Mouse (Mus musculus): Measurements from ENCODE around the gene Unc93b1.
"Not testable (repeated sequence)": the region's sequence is repeated elsewhere in the genome, so short reads cannot be mapped to it uniquely, and the experiment has no call there.

Unc93b1 gene

DNA sequence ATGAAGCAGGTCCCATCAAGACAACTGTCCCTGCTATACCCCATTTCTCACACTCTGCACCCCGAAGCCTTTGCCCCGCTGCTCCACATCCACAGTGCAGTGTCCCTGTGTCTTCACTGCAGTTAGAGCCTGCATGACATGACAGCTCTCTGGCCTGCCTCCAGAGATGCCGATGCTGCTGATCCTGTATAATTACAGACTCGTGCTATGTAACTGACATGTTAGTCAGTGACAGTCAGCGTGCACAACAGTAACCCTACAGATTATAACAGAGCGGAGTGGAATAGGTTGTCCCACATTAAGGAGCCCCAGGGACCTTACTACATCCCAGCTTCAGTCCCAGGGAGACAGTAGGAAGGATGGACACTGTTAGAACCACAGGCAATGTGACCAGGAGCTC is 39.6 kb downstream of the Unc93b1 start:
- in situ Hi-C loops (cut with MboI; ENCODE audit: unreplicated experiment in 2 of 2), result not testable (repeated sequence)

DNA sequence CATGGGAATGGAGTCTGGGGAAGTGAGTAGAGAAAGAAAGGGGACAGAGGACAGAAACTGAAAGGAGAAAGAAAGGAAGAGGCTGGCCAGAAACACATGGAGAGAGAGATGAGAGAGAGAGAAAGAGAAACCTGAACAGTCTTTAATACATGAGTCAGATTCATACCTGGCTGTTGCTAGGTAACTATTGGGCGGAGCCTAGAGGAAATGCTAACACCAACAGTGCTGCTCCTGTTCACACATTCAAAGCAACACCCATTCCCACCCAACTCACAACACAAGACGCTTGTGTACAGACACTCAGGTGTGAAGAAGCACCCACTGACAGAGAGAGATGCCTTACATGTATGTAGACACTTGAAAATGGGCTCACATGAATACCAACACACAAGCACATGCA is 40.9 kb downstream of the Unc93b1 start:
- in situ Hi-C loops (cut with MboI; ENCODE audit: unreplicated experiment in 2 of 2), result no loop called here

DNA sequence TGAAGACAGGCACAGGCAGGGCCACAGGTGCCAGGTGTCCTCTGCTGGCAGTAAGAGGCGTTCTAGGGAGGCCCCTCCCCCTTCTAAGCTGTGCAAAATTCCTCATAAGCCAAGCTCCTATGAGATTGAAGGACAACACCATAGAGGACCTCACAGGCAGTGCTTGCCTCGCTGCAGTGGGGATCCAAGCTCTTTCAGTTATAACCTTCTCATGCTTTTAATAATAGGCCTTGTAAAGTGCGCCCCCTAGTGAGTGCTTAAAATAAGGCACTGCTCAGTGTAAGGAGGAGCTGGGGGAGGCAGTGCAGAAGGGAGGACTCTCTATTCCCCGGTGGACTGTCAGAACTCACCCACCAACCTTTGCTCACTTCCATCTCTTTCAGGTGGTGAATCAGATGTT is 45.3 kb downstream of the Unc93b1 start:
- in situ Hi-C loops (cut with MboI; ENCODE audit: unreplicated experiment in 2 of 2), result loop anchor here (5.0 kb wide), 2 partner anchors 93 to 188 kb away; no protein-coding TSS in a partner anchor

DNA sequence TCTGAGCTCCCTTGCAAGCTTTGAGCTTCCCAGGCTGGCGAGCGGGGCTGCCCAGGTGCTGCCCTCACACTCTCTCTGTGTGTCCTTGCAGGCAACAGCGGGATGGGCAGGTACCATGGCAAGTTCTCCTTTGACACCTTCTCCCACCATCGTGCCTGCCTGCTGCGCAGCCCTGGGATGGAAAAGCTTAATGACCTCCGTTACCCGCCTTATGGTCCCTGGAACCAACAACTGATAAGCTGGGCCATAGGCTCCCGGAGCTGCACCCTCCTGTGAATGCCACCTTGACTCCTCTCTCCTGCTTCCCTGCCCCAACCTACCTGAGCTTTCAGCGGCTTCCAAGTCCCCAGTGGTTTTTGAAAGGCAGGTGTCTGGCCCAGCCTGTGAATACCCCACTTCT is 45.9 kb downstream of the Unc93b1 start:
- in situ Hi-C loops (cut with MboI; ENCODE audit: unreplicated experiment in 2 of 2), result loop anchor here (5.0 kb wide), 2 partner anchors 94 to 189 kb away; no protein-coding TSS in a partner anchor

DNA sequence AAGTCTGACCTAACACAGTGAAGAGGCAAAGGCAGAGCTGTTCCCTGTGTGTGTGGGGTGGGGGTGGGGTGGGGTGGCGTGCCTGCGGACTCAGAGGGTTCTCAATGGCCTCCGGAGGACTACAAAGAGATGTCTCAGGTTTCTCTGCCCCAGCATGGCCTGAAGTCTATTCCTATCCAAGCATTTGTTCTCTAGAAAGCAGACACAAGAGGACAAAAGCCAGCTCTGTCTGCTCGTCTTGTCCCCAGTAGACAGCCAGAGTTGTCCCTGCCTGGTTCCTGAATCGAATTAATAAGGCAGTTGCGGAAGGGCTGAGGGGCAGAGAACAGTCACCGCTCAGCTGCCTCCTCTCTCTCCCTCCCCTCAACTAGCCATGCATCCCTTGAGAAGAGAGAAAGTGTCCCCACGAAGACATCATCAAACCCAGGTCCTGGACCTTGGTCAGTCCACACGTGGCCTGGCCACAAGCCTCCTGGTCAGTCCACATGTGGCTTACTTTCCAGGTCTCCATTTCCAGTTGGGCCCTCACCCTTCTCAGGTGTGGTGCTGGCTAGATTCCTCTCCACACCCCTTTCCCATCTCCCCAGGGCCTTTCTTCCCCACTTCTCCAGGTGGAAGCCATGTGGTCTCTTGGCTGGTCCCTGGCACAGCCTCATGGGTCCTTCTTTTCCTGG is 48.7 kb downstream of the Unc93b1 start:
- in situ Hi-C loops (cut with MboI; ENCODE audit: unreplicated experiment in 2 of 2), result loop anchor here (5.0 kb wide), 2 partner anchors 96 to 191 kb away; no protein-coding TSS in a partner anchor

DNA sequence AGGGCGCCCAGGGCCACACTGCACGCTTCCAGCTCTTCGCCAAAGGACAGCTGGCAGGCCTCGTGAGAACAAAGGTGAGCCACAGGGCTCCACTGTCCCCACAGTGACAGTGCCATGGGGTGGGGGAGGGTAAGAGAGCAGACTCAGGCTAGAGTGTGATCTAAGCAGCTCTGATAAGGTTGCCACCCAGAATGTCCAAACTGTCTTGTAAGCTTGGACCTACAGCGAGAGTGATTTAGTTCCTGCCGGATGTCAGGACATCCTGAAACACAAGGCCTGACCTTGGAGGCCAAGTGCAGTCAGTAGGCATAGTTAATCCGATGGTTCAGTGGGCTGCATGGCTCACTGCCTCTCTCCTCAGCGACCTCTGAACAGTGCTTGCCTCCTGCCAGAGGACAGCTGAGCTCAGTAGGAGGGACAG is 50.3 kb downstream of the Unc93b1 start:
- in situ Hi-C loops (cut with MboI; ENCODE audit: unreplicated experiment in 2 of 2), result no loop called here

DNA sequence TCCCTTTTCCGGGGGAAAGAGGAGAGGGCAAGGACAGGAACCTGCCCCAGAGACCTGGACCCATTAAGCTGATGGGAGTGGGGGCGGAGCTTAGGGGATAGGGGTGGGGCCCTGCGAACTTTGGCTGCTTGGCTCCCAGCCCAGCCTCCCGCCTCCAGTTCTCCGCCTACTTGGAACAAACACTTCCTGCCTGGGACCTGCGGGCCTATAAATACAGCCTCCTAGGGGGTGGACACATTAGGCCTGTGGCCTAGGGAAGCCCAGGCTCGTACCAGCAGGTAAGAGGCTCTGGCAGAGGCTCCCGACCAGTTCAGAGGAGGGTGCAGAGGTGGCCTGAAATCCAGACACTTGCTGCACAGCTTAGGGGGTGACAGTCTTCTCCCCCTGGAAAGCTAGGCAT is 51.3 kb downstream of the Unc93b1 start, which contains the start of gene Acy3:
Acy3 (plus strand) TSS at position 237 of the 400 bp plus-strand sequence.
- in situ Hi-C loops (cut with MboI; ENCODE audit: unreplicated experiment in 2 of 2), result no loop called here

DNA sequence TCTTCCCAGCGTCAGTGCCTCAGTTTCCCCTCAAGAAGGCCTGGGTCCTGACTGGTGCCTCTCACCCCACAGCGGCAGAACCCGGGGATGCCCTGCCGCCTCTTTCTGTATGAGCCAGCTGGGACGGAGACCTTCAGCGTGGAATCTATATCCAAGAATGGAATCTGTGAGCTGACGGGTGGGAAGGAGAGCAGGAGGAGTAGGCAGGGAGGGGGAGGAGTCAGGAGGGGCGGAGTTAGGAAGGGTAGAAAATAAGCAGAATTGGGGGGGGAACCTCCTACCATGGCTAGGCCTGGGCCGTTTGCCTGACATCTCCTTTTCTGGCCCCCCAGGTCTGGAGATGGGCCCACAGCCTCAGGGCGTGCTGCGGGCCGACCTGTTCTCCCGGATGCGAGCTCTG is 53.1 kb downstream of the Unc93b1 start:
- in situ Hi-C loops (cut with MboI; ENCODE audit: unreplicated experiment in 2 of 2), result no loop called here

DNA sequence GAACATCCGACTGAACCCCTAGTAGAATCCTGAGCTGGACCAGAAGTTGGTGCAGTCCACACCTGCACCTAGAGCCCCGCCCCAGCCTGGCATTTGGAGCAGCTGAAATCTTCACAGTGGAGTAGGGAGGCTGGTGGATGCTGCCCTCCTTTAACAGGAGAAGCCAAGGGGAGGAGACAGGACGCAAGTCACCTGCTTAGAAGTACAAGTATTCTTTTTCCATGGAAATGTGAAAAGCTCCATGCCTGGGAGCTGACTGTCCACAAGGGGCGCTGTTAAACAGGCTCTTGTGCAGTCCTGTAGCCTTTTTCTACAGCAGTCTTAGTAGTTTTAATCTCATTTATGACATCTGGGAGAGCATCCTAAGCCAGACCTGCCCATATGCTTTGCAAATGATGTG is 53.8 kb downstream of the Unc93b1 start:
- in situ Hi-C loops (cut with MboI; ENCODE audit: unreplicated experiment in 2 of 2), result no loop called here

DNA sequence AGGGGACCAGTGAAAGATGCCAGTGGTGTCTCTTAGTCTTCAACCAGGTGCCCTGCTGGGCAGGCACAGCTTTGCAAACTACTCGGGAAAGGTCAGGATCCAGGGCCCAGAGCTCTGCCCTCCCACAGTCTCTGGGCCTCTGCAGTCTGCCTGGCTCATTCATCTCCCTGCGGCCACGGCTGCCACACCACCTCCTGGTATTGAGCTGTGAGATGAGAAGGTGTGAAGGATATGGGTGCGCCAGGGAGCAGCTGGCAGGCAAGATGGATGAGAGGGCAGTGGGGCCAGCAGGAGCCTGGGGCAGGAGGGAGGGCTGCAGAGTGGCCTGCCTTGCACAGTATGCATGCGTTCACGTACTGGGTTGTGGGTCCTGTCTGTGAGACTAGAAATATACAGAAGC is 55.8 kb downstream of the Unc93b1 start:
- in situ Hi-C loops (cut with MboI; ENCODE audit: unreplicated experiment in 2 of 2), result loop anchor here in 1 of 2 experiments (10.0 kb wide), 1 partner anchor 216 kb away; no protein-coding TSS in a partner anchor

DNA sequence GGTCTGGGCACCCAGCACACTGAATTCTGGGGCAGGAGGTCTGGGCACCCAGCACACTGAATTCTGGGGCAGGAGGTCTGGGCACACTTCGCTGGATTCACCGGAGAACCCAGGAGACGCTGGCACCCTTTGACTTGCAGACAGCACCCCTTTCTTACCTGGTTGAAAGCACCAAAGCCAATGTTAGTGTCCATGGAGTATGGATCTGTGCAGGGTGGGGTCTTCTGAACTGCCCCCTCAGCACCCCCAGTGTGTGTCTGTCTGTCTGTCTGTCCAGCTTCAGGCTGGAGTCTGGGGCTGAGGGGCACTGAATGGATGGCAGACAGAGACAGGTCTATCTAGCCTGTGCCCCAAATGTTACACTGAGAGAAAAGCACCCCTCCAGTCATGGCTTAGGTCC is 56.6 kb downstream of the Unc93b1 start:
- in situ Hi-C loops (cut with MboI; ENCODE audit: unreplicated experiment in 2 of 2), result loop anchor here in 1 of 2 experiments (10.0 kb wide), 1 partner anchor 217 kb away; no protein-coding TSS in a partner anchor

DNA sequence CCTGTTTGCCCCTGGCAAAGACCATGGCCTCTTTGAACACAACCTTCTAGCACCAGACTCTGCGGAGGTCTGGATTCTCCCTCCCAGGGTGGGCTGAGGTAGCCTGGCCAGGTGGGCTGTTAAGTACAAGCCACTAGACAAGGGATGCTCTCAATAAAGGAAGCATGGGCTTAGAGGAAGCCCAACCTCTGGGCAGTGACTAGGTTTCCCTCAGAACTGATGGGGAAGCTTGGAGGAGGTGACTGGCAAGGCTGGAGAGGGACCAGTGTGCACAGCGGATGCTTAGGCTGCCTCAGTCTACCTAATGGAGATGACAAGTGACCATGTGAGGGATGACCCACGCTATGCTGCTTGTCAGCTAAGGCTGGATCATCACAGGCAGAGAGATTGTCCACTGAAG is 57.0 kb downstream of the Unc93b1 start:
- in situ Hi-C loops (cut with MboI; ENCODE audit: unreplicated experiment in 2 of 2), result loop anchor here in 1 of 2 experiments (10.0 kb wide), 1 partner anchor 217 kb away; no protein-coding TSS in a partner anchor

DNA sequence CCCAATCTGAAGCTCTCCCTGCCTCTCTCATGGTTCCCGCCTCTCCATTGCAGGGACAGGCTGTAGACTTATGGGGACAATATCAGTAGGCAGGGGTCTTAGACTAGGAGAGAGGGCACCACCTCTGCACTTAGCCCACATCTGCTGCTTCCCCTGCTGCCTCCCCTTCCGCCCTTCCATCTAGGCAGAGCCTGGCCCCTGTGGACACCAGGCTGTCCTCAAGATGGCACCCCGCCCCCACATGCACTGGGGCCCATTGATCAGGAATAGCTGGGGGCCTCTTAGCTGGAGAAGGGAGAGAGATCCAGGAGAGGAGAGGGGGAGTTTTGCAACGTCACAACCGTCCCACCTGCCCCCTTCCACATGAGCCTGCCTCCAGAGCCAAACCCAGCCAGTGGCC is 57.4 kb downstream of the Unc93b1 start, which contains the start of gene Tbx10:
Tbx10 (plus strand) TSS at position 337 of the 400 bp plus-strand sequence.
- in situ Hi-C loops (cut with MboI; ENCODE audit: unreplicated experiment in 2 of 2), result loop anchor here in 1 of 2 experiments (10.0 kb wide), 1 partner anchor 218 kb away; no protein-coding TSS in a partner anchor

DNA sequence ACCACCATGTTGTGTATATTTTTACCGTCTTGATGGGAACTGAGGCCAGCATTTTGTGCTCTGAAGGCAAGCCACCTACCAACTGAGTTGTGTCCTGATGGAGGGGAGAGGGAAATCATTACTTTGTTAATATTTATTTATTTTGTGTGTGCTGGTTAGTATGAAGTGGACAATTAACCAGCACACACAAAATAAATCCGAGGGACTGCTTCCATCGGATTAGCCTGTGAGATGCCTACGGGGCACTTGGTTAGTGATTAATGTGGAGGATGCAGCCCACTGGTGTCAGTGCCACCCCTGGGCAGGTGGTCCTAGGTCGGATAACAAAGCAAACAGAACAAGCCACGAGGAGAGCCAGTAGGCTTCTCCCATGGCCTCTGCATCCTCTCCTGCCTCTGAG is 59.9 kb downstream of the Unc93b1 start:
- in situ Hi-C loops (cut with MboI; ENCODE audit: unreplicated experiment in 2 of 2), result loop anchor here in 1 of 2 experiments (10.0 kb wide), 1 partner anchor 220 kb away; no protein-coding TSS in a partner anchor

DNA sequence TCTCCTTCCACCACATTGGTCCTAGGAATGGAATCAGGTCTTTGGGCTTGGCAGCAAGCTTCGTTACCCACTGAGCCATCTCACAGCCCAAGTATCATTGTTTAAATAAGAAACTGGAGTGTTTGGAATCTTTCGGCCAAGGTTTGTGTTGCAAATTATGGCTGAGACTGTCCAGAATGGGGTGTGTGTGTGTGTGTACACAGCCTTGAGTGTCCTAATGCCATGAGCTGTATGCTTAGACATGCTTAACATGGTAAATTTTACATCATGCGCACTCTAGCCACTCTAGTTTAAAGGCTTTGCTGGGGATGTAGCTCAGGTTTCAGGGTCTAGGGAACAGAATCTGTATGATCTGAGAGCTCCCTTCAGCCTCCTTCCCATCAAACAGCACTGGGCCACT is 60.5 kb downstream of the Unc93b1 start:
- in situ Hi-C loops (cut with MboI; ENCODE audit: unreplicated experiment in 2 of 2), result loop anchor here in 1 of 2 experiments (10.0 kb wide), 1 partner anchor 221 kb away; no protein-coding TSS in a partner anchor

DNA sequence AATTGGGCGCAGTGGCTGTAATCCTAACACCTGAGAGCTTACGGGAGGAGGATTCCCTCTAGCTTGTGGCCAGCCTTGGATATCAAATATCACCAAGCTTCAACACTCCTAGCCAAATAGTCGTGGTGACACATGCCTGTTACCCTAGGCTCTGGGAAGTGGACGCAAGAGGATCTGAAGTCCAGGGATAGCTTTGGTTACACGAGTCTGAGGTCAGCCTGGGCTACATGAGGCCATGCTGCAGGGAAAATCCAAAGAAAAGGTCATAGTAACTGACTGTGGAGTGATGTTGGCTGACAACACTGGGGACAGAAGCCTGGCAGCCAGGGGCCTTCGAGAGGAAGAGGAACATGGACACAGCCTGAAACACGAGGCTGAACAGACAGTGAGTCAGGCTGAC is 61.1 kb downstream of the Unc93b1 start:
- in situ Hi-C loops (cut with MboI; ENCODE audit: unreplicated experiment in 2 of 2), result loop anchor here in 1 of 2 experiments (10.0 kb wide), 1 partner anchor 221 kb away; no protein-coding TSS in a partner anchor

DNA sequence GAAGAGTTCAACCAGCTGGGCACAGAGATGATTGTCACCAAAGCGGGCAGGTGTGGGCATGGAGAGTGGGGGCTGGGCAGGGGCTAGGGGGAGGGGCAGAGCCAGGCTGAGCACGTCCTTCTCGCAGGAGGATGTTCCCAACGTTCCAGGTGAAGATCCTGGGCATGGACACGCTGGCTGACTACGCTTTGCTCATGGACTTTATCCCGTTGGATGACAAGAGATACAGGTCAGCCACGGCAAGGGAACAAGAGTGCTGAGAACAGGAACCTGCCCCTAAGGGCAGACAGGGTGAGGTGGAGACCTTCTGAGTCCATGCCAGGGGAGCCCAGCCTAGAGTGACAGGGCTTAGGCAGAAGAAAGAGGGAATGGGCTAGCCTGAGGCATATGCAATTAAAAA is 61.8 kb downstream of the Unc93b1 start:
- in situ Hi-C loops (cut with MboI; ENCODE audit: unreplicated experiment in 2 of 2), result loop anchor here in 1 of 2 experiments (10.0 kb wide), 1 partner anchor 222 kb away; no protein-coding TSS in a partner anchor

DNA sequence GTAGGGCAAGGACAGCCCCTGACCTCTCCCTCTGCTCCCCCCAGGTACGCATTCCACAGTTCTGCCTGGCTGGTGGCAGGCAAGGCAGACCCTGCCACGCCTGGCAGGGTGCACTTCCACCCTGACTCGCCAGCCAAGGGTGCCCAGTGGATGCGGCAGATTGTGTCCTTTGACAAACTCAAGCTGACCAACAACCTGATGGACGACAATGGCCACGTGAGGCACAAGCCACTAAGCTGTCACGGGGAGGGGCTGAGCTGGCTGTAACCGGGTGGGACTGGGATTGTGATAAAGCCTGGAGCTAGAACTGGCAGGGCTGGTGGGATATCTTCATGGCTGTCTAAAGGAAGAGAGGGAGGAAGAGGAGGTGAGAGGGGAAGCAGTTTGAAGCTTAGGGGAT is 62.2 kb downstream of the Unc93b1 start:
- in situ Hi-C loops (cut with MboI; ENCODE audit: unreplicated experiment in 2 of 2), result loop anchor here in 1 of 2 experiments (10.0 kb wide), 1 partner anchor 222 kb away; no protein-coding TSS in a partner anchor

DNA sequence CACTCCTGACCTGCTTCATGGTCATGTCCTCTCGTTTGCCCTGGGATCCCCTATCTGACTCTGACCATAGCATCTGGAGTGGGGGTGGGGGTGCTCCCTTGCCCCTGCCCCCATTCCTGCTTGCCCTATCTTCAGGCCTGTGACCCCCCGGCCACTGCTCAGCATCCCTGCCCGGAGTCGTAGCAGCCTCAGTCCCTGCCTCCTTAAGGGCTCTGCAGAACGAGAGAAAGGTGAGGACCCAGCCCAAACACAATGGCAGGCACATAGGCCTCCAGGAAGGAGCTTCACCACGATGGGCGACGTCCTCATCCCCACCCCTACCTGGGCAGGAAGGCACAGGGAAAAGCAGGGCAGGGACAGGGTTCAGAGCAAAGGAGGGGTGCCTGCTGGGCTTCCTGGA is 63.3 kb downstream of the Unc93b1 start:
- in situ Hi-C loops (cut with MboI; ENCODE audit: unreplicated experiment in 2 of 2), result loop anchor here in 1 of 2 experiments (10.0 kb wide), 1 partner anchor 224 kb away; no protein-coding TSS in a partner anchor
